Mouse (Mus musculus) heart, embryonic 12.5 days (tissue): ENCODE data around the gene Bcl6. TPM values are rescaled to one million over a fixed set of nuclear protein-coding genes. Genes with fewer than 3 reads are reported as not detected.

ENCODE experiments used
- ATAC-seq: fragments of 200-750 bp; cut with Nextera tagmentation; 2 replicates; pipeline ENCODE4 v1.8.0; 2017; ENCODE audit warnings: moderate TSS enrichment, moderate library complexity; ENCODE audit not compliant: insufficient number of reproducible peaks, low FRiP score
- H3K27ac ChIP-seq: fragments of 300-500 bp; sonication (generic); 2 replicates; pipeline ENCODE4 v1.5.1; 2016; ENCODE audit warnings: mild to moderate bottlenecking, moderate library complexity; ENCODE audit not compliant: poor library complexity, severe bottlenecking
- H3K27me3 ChIP-seq: fragments of 300-500 bp; sonication (generic); replicated peaks from 2 replicates; pipeline ENCODE4 v1.6.1; 2016; ENCODE audit warnings: mild to moderate bottlenecking, moderate library complexity
- H3K36me3 ChIP-seq: fragments of 300-500 bp; sonication (generic); 2 replicates; pipeline ENCODE4 v1.6.1; 2016; ENCODE audit warnings: mild to moderate bottlenecking, moderate library complexity
- H3K4me1 ChIP-seq: fragments of 300-500 bp; sonication (generic); replicated peaks from 2 replicates; pipeline ENCODE4 v1.6.1; 2016; ENCODE audit warnings: mild to moderate bottlenecking
- H3K4me2 ChIP-seq: fragments of 300-500 bp; sonication (generic); 2 replicates; pipeline ENCODE4 v1.6.1; 2016; ENCODE audit warnings: mild to moderate bottlenecking, moderate library complexity
- H3K4me3 ChIP-seq: fragments of 300-500 bp; sonication (generic); 2 replicates; pipeline ENCODE4 v1.5.1; 2016; ENCODE audit warnings: mild to moderate bottlenecking
- H3K9ac ChIP-seq: fragments of 300-500 bp; sonication (generic); 2 replicates; pipeline ENCODE4 v1.6.1; 2016; ENCODE audit warnings: mild to moderate bottlenecking, moderate library complexity
- H3K9me3 ChIP-seq: fragments of 300-500 bp; sonication (generic); replicated peaks from 2 replicates; pipeline ENCODE4 v1.6.1; 2016; ENCODE audit warnings: mild to moderate bottlenecking, moderate library complexity
- WGBS: fragments of 180-500 bp; shearing (Covaris S2); methylation state at CpG from one replicate; pipeline ENCODE4 v1.1.7; 2016; 5-methylcytosine and 5-hydroxymethylcytosine counted together
- polyA plus RNA-seq: library from polyadenylated mRNA; unstranded; fragments of >200 nt; fragmentation: Nextera tagmentation; extraction: Ambion mirVana; gene quantifications from 2 replicates; pipeline ENCODE4 v1.2.1, GENCODE M21; 2016

The Bcl6 gene
- polyA plus RNA-seq, 1 experiment from 2014 or later, result 0.24 TPM

DNA sequence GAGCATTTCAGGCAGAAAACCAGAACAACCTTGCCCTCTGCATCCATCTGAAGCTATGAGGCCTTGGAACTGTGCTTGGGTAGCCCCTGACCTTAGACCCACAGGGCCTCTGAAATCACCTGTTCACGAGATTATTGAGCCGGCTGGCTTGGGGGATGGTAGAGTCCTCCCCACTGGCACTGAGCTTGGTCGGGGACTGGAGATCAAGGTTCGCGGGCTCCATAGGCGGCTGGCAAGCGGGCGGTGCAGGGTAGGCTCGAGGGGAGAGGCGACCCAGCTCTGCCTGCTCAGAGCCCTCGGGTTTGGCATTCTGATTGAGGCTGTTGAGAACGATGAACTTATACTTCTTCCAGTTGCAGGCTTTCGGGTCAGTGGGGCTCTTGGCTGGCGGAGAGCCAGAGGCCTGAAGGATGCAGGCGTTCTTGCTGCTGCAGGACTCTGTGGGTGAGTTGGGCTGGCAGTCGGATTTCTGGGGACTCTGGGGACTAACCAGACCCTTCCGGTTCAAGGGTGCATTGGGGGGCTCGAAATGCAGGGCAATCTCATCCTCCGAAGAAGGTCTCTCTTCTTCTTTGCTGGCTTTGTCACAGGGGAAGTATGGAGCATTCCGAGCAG, 16.4 kb downstream of the Bcl6 start:
- H3K4me1 ChIP-seq, result peaks cover 33% of the 10 kb centered on the region
- no peak overlapping the region for H3K9ac ChIP-seq
- H3K36me3 ChIP-seq, result 0 out of 2 replicates have a peak, but pooled peaks cover 8% of the 10 kb centered on the region
- no peak overlapping the region for H3K4me3 ChIP-seq
- no peak overlapping the region for H3K27ac ChIP-seq
- H3K9me3 ChIP-seq, result 0 out of 2 replicates have a peak, but pooled peaks cover 2% of the 10 kb centered on the region
- no peaks in the 10 kb centered on the region for H3K27me3 ChIP-seq
- WGBS, result 72% methylated on average over 20 of the region's 20 CpGs
- H3K4me2 ChIP-seq, result no peak overlapping the region
- peak; percentile 18; the same call in 1 of the 2 replicates for ATAC-seq

DNA sequence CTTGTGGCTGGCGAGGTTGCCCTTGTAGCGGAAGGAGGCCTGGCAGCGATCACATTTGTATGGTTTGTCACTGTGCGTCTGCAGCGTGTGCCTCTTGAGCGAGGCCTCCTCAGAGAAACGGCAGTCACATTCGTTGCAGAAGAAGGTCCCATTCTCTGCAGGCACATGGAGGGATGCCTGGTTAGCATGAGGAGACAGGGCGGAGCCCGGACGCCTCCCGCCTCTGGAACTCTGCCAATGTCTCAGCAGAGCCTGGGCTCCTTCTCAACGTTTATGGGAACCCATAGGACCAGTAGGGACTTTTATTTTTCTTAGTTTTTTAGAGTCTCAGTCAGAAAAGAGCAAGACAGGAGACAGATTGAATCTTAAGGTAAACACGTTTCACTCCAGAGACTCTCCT, 18.7 kb downstream of the Bcl6 start:
- no peak for ATAC-seq
- 67% methylated on average over 14 of the region's 14 CpGs for WGBS
- H3K4me3 ChIP-seq, result no peak overlapping the region
- H3K27me3 ChIP-seq, result no peaks in the 10 kb centered on the region
- H3K4me2 ChIP-seq, result no peak overlapping the region
- 0 out of 2 replicates have a peak, but pooled peaks cover 2% of the 10 kb centered on the region for H3K9me3 ChIP-seq
- peaks cover 34% of the 10 kb centered on the region for H3K4me1 ChIP-seq
- no peak overlapping the region for H3K9ac ChIP-seq
- no peak overlapping the region for H3K27ac ChIP-seq
- 0 out of 2 replicates have a peak, but pooled peaks cover 8% of the 10 kb centered on the region for H3K36me3 ChIP-seq

- H3K4me2 ChIP-seq, result no peak overlapping the region
- ATAC-seq, result no peak
- 0 out of 2 replicates have a peak, but pooled peaks cover 8% of the 10 kb centered on the region for H3K36me3 ChIP-seq
- H3K9me3 ChIP-seq, result 0 out of 2 replicates have a peak, but pooled peaks cover 2% of the 10 kb centered on the region
- 65% methylated on average over 4 of the region's 4 CpGs for WGBS
- no peak overlapping the region for H3K4me3 ChIP-seq
- H3K27ac ChIP-seq, result no peak overlapping the region
- H3K4me1 ChIP-seq, result peaks cover 42% of the 10 kb centered on the region
- H3K27me3 ChIP-seq, result no peaks in the 10 kb centered on the region
- H3K9ac ChIP-seq, result no peak overlapping the region
These were observed 19.8 kb downstream of the Bcl6 start for GRCm38 (mm10) chr16:23968888-23969287.

DNA sequence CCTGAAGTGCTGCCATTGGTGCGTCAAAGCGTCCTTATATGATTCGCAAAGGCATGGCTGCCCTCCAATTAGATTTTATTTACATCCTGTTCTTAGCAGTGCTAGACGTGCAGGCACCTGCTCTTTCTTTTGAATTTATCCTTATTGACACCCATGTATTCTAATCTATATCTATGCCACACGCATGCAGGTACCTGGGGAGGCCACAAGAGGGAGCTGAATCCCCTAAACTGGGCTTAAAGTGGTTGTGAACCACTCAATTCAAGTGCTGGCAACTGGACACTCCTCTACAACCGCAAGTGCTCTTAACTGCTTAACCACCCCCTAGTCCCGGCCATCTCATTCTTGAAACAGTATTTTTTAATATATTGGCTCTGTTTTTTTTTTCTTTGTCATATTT, 21.4 kb downstream of the Bcl6 start:
- Histone ChIP-seq H3K9ac (no peak overlapping the region), H3K27me3 (no peaks in the 10 kb centered on the region), H3K27ac (no peak overlapping the region), H3K4me1 (peaks cover 30% of the 10 kb centered on the region), H3K36me3 (0 out of 2 replicates have a peak, but pooled peaks cover 8% of the 10 kb centered on the region), H3K4me2 (no peak overlapping the region), H3K4me3 (no peak overlapping the region), H3K9me3 (0 out of 2 replicates have a peak, but pooled peaks cover 2% of the 10 kb centered on the region)
- 79% methylated on average over 7 of the region's 7 CpGs for WGBS
- no peak for ATAC-seq

DNA sequence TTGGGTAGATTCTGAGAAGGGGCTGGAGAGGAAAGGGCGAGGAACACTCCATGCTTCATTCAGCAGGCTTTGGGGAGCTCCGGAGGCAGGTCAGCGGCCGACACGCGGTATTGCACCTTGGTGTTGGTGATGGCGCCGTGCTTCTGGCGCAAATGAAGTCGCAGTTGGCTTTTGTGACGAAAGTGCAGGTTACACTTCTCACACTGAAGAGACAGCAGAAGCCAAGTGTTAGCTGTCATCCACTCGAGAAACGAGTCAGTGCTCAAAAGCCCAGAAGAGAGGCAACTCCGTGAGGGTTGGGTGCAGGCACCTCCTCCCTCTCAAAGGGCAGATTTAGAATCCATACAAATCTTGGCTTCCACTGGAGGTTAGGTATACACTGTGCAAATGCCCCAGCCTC, 22.6 kb downstream of the Bcl6 start:
- peaks cover 21% of the 10 kb centered on the region for H3K4me1 ChIP-seq
- no peak for ATAC-seq
- 0 out of 2 replicates have a peak, but pooled peaks cover 8% of the 10 kb centered on the region for H3K36me3 ChIP-seq
- 0 out of 2 replicates have a peak, but pooled peaks cover 2% of the 10 kb centered on the region for H3K9me3 ChIP-seq
- H3K27me3 ChIP-seq, result no peaks in the 10 kb centered on the region
- no peak overlapping the region for H3K4me2 ChIP-seq
- H3K9ac ChIP-seq, result no peak overlapping the region
- no peak overlapping the region for H3K4me3 ChIP-seq
- WGBS, result 82% methylated on average over 14 of the region's 14 CpGs
- no peak overlapping the region for H3K27ac ChIP-seq

GRCm38 (mm10) chr16:23964706-23965367, 23.8 kb downstream of the Bcl6 start:
- no peak overlapping the region for H3K4me2 ChIP-seq
- 0 out of 2 replicates have a peak, but pooled peaks cover 8% of the 10 kb centered on the region for H3K36me3 ChIP-seq
- 78% methylated on average over 14 of the region's 14 CpGs for WGBS
- 0 out of 2 replicates have a peak overlapping the region, but pooled peaks have one; percentile 15 for H3K27ac ChIP-seq
- ATAC-seq, result no peak
- H3K4me3 ChIP-seq, result no peak overlapping the region
- H3K9me3 ChIP-seq, result 0 out of 2 replicates have a peak, but pooled peaks cover 2% of the 10 kb centered on the region
- peaks cover 16% of the 10 kb centered on the region for H3K4me1 ChIP-seq
- H3K27me3 ChIP-seq, result no peaks in the 10 kb centered on the region
- no peak overlapping the region for H3K9ac ChIP-seq

GRCm38 (mm10) chr16:23963896-23964668, 24.6 kb downstream of the Bcl6 start:
- 0 out of 2 replicates have a peak, but pooled peaks cover 8% of the 10 kb centered on the region for H3K36me3 ChIP-seq
- H3K27ac ChIP-seq, result no peak overlapping the region
- H3K27me3 ChIP-seq, result no peaks in the 10 kb centered on the region
- no peak overlapping the region for H3K4me2 ChIP-seq
- ATAC-seq, result no peak; the same call in 1 of the 2 replicates
- 0 out of 2 replicates have a peak, but pooled peaks cover 2% of the 10 kb centered on the region for H3K9me3 ChIP-seq
- no peak overlapping the region for H3K9ac ChIP-seq
- H3K4me1 ChIP-seq, result peaks cover 14% of the 10 kb centered on the region
- no peak overlapping the region for H3K4me3 ChIP-seq
- 65% methylated on average over 22 of the region's 22 CpGs for WGBS

- 81% methylated on average over 2 of the region's 2 CpGs for WGBS
These were observed 26.3 kb downstream of the Bcl6 start for GRCm38 (mm10) chr16:23962401-23962800.

DNA sequence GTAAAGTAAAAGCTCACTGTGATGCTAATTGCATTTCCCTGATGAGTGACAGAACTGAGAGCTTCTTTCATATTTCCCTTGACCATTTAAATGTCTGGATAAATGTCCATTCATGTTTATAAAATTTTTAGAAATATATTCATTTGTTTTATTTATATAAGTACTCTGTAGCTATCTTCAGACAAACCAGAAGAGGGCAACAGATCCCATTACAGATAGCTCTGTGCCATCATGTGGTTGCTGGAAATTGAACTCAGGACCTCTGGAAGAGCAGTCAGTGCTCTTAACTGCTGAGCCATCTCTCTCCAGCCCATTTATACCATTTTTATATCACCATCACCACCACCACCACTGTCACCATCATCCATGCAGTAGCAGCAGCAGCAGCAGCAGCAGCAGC, 29.7 kb downstream of the Bcl6 start:
- Histone ChIP-seq H3K4me1 (0 out of 2 replicates have a peak, but pooled peaks cover 3% of the 10 kb centered on the region), H3K27ac (no peak overlapping the region), H3K4me3 (no peak overlapping the region), H3K36me3 (no peaks in the 10 kb centered on the region), H3K9me3 (no peaks in the 10 kb centered on the region), H3K27me3 (no peaks in the 10 kb centered on the region), H3K9ac (no peak overlapping the region), H3K4me2 (no peak overlapping the region)
- ATAC-seq, result no peak

More at GRCm38 (mm10) chr16:23962401-23962800, 26.3 kb downstream of the Bcl6 start:
- H3K9ac ChIP-seq, result no peak overlapping the region
- no peaks in the 10 kb centered on the region for H3K27me3 ChIP-seq
- H3K4me2 ChIP-seq, result no peak overlapping the region
- H3K4me3 ChIP-seq, result no peak overlapping the region
- H3K36me3 ChIP-seq, result no peaks in the 10 kb centered on the region
- H3K27ac ChIP-seq, result no peak overlapping the region
- 0 out of 2 replicates have a peak, but pooled peaks cover 2% of the 10 kb centered on the region for H3K9me3 ChIP-seq
- ATAC-seq, result no peak
- H3K4me1 ChIP-seq, result peaks cover 14% of the 10 kb centered on the region

GRCm38 (mm10) chr16:23953959-23954260, 34.7 kb downstream of the Bcl6 start:
- Histone ChIP-seq H3K9ac (no peak overlapping the region), H3K4me2 (no peak overlapping the region), H3K4me1 (no peaks in the 10 kb centered on the region), H3K9me3 (no peaks in the 10 kb centered on the region), H3K4me3 (no peak overlapping the region), H3K27me3 (no peaks in the 10 kb centered on the region), H3K27ac (no peak overlapping the region), H3K36me3 (no peaks in the 10 kb centered on the region)
- WGBS, result 6% methylated on average over 1 of the region's 1 CpGs
- no peak for ATAC-seq
